Mouse (Mus musculus) MEL (cell line): ENCODE data around the gene Epha2. TPM values are rescaled to one million over a fixed set of nuclear protein-coding genes. Genes with fewer than 3 reads are reported as not detected.

Experiments used
- DNase-seq: peaks from one replicate; pipeline ENCODE4 v3.0.0; 2011; ENCODE audit warnings: low read depth, low spot score
- H3K27ac ChIP-seq: 2 replicates; pipeline ENCODE4 v1.5.1; 2012; ENCODE audit warnings: low read depth, mild to moderate bottlenecking, control low read depth, low read length, moderate library complexity; ENCODE audit not compliant: control insufficient read depth
- H3K27me3 ChIP-seq, 2 experiments: fragments of 150-350 bp in 1 of 2; sonication (generic) in 1 of 2; 2 replicates each; pipeline ENCODE4 v1.6.1; 2012; ENCODE audit warnings: low read length in 2 of 2, mild to moderate bottlenecking in 2 of 2, improper control_type of control experiment in 1 of 2, moderate library complexity in 1 of 2; ENCODE audit not compliant: insufficient read depth in 2 of 2, control insufficient read depth in 1 of 2
- H3K36me3 ChIP-seq, 2 experiments: 2 replicates each; pipeline ENCODE4 v1.6.1; 2012 to 2014; ENCODE audit warnings: low read length in 2 of 2, improper control_type of control experiment in 1 of 2, inconsistent platforms in 1 of 2, mild to moderate bottlenecking in 1 of 2; ENCODE audit not compliant: insufficient read depth in 2 of 2, control insufficient read depth in 1 of 2
- H3K4me1 ChIP-seq, 2 experiments: fragments of 150-350 bp in 1 of 2; sonication (generic) in 1 of 2; 2 replicates each; pipeline ENCODE4 v1.6.1; 2012; ENCODE audit warnings: low read length in 2 of 2, improper control_type of control experiment in 1 of 2, mild to moderate bottlenecking in 1 of 2; ENCODE audit not compliant: insufficient read depth in 2 of 2, control insufficient read depth in 1 of 2
- H3K4me3 ChIP-seq, 2 experiments: fragments of 150-350 bp in 1 of 2; sonication (generic) in 1 of 2; 2 replicates each; pipeline ENCODE4 v1.5.1; 2012; ENCODE audit warnings: low read depth in 2 of 2, low read length in 2 of 2, mild to moderate bottlenecking in 2 of 2, moderate library complexity in 2 of 2, control low read depth in 1 of 2, improper control_type of control experiment in 1 of 2; ENCODE audit not compliant: control insufficient read depth in 1 of 2, insufficient read depth in 1 of 2
- H3K79me2 ChIP-seq: 2 replicates; pipeline ENCODE4 v1.6.1; 2012; ENCODE audit warnings: mild to moderate bottlenecking, low read length, moderate library complexity; ENCODE audit not compliant: control insufficient read depth, poor library complexity, insufficient read depth
- H3K9ac ChIP-seq: 2 replicates; pipeline ENCODE4 v1.6.1; 2012; ENCODE audit warnings: low read depth, mild to moderate bottlenecking, control low read depth, low read length, moderate library complexity; ENCODE audit not compliant: control insufficient read depth, poor library complexity, severe bottlenecking
- H3K9me3 ChIP-seq: fragments of 150-350 bp; sonication (generic); replicated peaks from 2 replicates; pipeline ENCODE4 v1.6.1; 2012; ENCODE audit warnings: mild to moderate bottlenecking, low read length, improper control_type of control experiment, moderate library complexity; ENCODE audit not compliant: insufficient read depth
- BHLHE40 ChIP-seq: IDR thresholded peaks from 2 replicates; pipeline ENCODE4 v1.6.1; 2012; ENCODE audit warnings: low read depth, mild to moderate bottlenecking, inconsistent platforms, low read length, improper control_type of control experiment, borderline replicate concordance
- CHD2 ChIP-seq: IDR thresholded peaks from 2 replicates; pipeline ENCODE4 v1.6.1; 2011; ENCODE audit warnings: low read length, improper control_type of control experiment
- CTCF ChIP-seq, 3 experiments: IDR thresholded peaks in 2 of 3; conservative IDR thresholded peaks in 1 of 3; 2 replicates each; pipeline ENCODE4 v1.5.1; 2011 to 2012; ENCODE audit warnings: low read length in 3 of 3, low read depth in 2 of 3, mild to moderate bottlenecking in 2 of 3, improper control_type of control experiment in 1 of 3, inconsistent platforms in 1 of 3, mixed read lengths in 1 of 3, moderate library complexity in 1 of 3; ENCODE audit not compliant: control insufficient read depth in 1 of 3, insufficient read depth in 1 of 3, poor library complexity in 1 of 3, severe bottlenecking in 1 of 3
- E2F4 ChIP-seq: IDR thresholded peaks from 2 replicates; pipeline ENCODE4 v1.6.1; 2011; ENCODE audit warnings: low read depth, low read length, improper control_type of control experiment, borderline replicate concordance
- ELF1 ChIP-seq: IDR thresholded peaks from 2 replicates; pipeline ENCODE4 v1.6.1; 2014; ENCODE audit warnings: low read depth, mild to moderate bottlenecking, inconsistent platforms, low read length, improper control_type of control experiment, moderate library complexity
- EP300 ChIP-seq, 2 experiments: IDR thresholded peaks; 2 replicates each; pipeline ENCODE4 v1.6.1; 2011; ENCODE audit warnings: improper control_type of control experiment in 2 of 2, low read length in 2 of 2, low read depth in 1 of 2, mild to moderate bottlenecking in 1 of 2
- GATA1 ChIP-seq: IDR thresholded peaks from 2 replicates; pipeline ENCODE4 v1.6.1; 2011; ENCODE audit warnings: low read depth, low read length, improper control_type of control experiment
- HCFC1 ChIP-seq: IDR thresholded peaks from 2 replicates; pipeline ENCODE4 v1.6.1; 2012; ENCODE audit warnings: low read depth, mild to moderate bottlenecking, inconsistent platforms, low read length, improper control_type of control experiment, moderate library complexity
- JUND ChIP-seq: IDR thresholded peaks from 2 replicates; pipeline ENCODE4 v1.6.1; 2011; ENCODE audit warnings: low read depth, mild to moderate bottlenecking, improper control_type of control experiment, low read length
- KAT2A ChIP-seq: conservative IDR thresholded peaks from 2 replicates; pipeline ENCODE4 v1.6.1; 2012; ENCODE audit warnings: low read depth, low read length, improper control_type of control experiment, inconsistent platforms
- MAFK ChIP-seq: IDR thresholded peaks from 2 replicates; pipeline ENCODE4 v1.6.1; 2011; ENCODE audit warnings: low read depth, mild to moderate bottlenecking, low read length, improper control_type of control experiment, borderline replicate concordance
- MAX ChIP-seq: IDR thresholded peaks from 2 replicates; pipeline ENCODE4 v1.6.1; 2011; ENCODE audit warnings: low read length, improper control_type of control experiment
- MAZ ChIP-seq: IDR thresholded peaks from 2 replicates; pipeline ENCODE4 v1.6.1; 2012; ENCODE audit warnings: low read depth, mild to moderate bottlenecking, inconsistent platforms, low read length, improper control_type of control experiment
- MEF2A ChIP-seq: IDR thresholded peaks from 2 replicates; pipeline ENCODE4 v1.6.1; 2014; ENCODE audit warnings: low read depth, mild to moderate bottlenecking, inconsistent platforms, low read length, improper control_type of control experiment; ENCODE audit not compliant: poor library complexity, insufficient replicate concordance, severe bottlenecking; ENCODE audit errors: extremely low read depth
- MYB ChIP-seq: IDR thresholded peaks from 2 replicates; pipeline ENCODE4 v1.6.1; 2011; ENCODE audit warnings: mild to moderate bottlenecking, low read depth, low read length, improper control_type of control experiment
- MYC ChIP-seq: IDR thresholded peaks from 2 replicates; pipeline ENCODE4 v1.6.1; 2011; ENCODE audit warnings: low read depth, mild to moderate bottlenecking, low read length, improper control_type of control experiment, moderate library complexity
- NELFE ChIP-seq: IDR thresholded peaks from 2 replicates; pipeline ENCODE4 v1.6.1; 2011; ENCODE audit warnings: low read depth, low read length, improper control_type of control experiment
- POLR2AphosphoS2 ChIP-seq: IDR thresholded peaks from 2 replicates; pipeline ENCODE4 v1.6.1; 2011; ENCODE audit warnings: low read length, improper control_type of control experiment
- RCOR1 ChIP-seq: IDR thresholded peaks from 2 replicates; pipeline ENCODE4 v1.6.1; 2012; ENCODE audit warnings: low read depth, mild to moderate bottlenecking, inconsistent platforms, low read length, improper control_type of control experiment
- SIN3A ChIP-seq: IDR thresholded peaks from 2 replicates; pipeline ENCODE4 v1.6.1; 2012; ENCODE audit warnings: low read length, improper control_type of control experiment, inconsistent platforms
- SMC3 ChIP-seq: IDR thresholded peaks from 2 replicates; pipeline ENCODE4 v1.6.1; 2011; ENCODE audit warnings: low read depth, low read length, improper control_type of control experiment
- TBP ChIP-seq: IDR thresholded peaks from 2 replicates; pipeline ENCODE4 v1.8.0; 2011; ENCODE audit warnings: low read depth, low read length, improper control_type of control experiment
- TCF12 ChIP-seq: IDR thresholded peaks from 2 replicates; pipeline ENCODE4 v1.6.1; 2014; ENCODE audit warnings: low read depth, mild to moderate bottlenecking, inconsistent platforms, low read length, improper control_type of control experiment, moderate library complexity
- USF1 ChIP-seq: IDR thresholded peaks from 2 replicates; pipeline ENCODE4 v1.6.1; 2014; ENCODE audit warnings: low read depth, mild to moderate bottlenecking, inconsistent platforms, low read length, improper control_type of control experiment, moderate library complexity
- USF2 ChIP-seq, 2 experiments: IDR thresholded peaks; 2 replicates each; pipeline ENCODE4 v1.6.1; 2011 to 2012; ENCODE audit warnings: improper control_type of control experiment in 2 of 2, low read length in 2 of 2, borderline replicate concordance in 1 of 2, inconsistent platforms in 1 of 2, low read depth in 1 of 2, mild to moderate bottlenecking in 1 of 2; ENCODE audit not compliant: insufficient read depth in 1 of 2
- ZC3H11A ChIP-seq: IDR thresholded peaks from 2 replicates; pipeline ENCODE4 v1.6.1; 2012; ENCODE audit warnings: low read depth, mild to moderate bottlenecking, inconsistent platforms, low read length, improper control_type of control experiment
- ZKSCAN1 ChIP-seq: IDR thresholded peaks from 2 replicates; pipeline ENCODE4 v1.6.1; 2012; ENCODE audit warnings: low read depth, mild to moderate bottlenecking, inconsistent platforms, low read length, improper control_type of control experiment, moderate library complexity
- ZMIZ1 ChIP-seq: IDR thresholded peaks from 2 replicates; pipeline ENCODE4 v1.6.1; 2012; ENCODE audit warnings: low read depth, mild to moderate bottlenecking, inconsistent platforms, low read length, improper control_type of control experiment, moderate library complexity
- ZNF384 ChIP-seq: IDR thresholded peaks from 2 replicates; pipeline ENCODE4 v1.6.1; 2012; ENCODE audit warnings: low read depth, mild to moderate bottlenecking, inconsistent platforms, low read length, improper control_type of control experiment
- polyA plus RNA-seq, 2 experiments: library from polyadenylated mRNA; stranded (reverse) in 1 of 2; unstranded in 1 of 2; fragments of >175 nt in 1 of 2; fragments of >200 nt in 1 of 2; gene quantifications; 2 replicates each; pipeline versions ENCODE4 v1.2.1 to v1.2.4; 2012; ENCODE audit warnings: low replicate concordance in 2 of 2, low read depth in 1 of 2; ENCODE audit not compliant: insufficient read length in 2 of 2, insufficient read depth in 1 of 2, missing spikeins in 1 of 2
- total RNA-seq: library from RNA; depleted of rRNA; stranded (reverse); fragments of 300-350 nt; gene quantifications from 2 replicates; pipeline ENCODE4 v1.2.3, GENCODE M21; 2012

Gene Epha2
- total and polyA plus RNA-seq, 3 experiments = 2.3 to 5.9 TPM; not detected in 1

- H3K9ac ChIP-seq = no peak overlapping the region
- H3K36me3 ChIP-seq = no peaks in the 10 kb centered on the region
- H3K27ac ChIP-seq = no peak overlapping the region
- H3K27me3 ChIP-seq = peaks cover 0 to 3% of the 10 kb centered on the region in 2 experiments; a peak in 2 of 4 replicates
- no peak for DNase-seq
- H3K9me3 ChIP-seq = no peaks in the 10 kb centered on the region
- 0 out of 4 replicates have a peak, but pooled peaks cover 0 to 4% of the 10 kb centered on the region in 2 experiments for H3K4me1 ChIP-seq
- TF ChIP-seq MAZ = no peak
- TF ChIP-seq ZKSCAN1 = no peak
- no peak for TF ChIP-seq HCFC1
- TF ChIP-seq SIN3A = no peak
- no peak for TF ChIP-seq RCOR1
- TF ChIP-seq CTCF (IDR thresholded peaks at IDR 0.05 in 2 of 3, conservative IDR thresholded peaks at IDR 0.05 in 1 of 3; ENCODE audit: control insufficient read depth in 1 of 3, insufficient read depth in 1 of 3, low read depth in 2 of 3, low read length in 3 of 3, poor library complexity in 1 of 3, severe bottlenecking in 1 of 3) = no peak
- no peak for TF ChIP-seq ZNF384
- TF ChIP-seq TCF12 = no peak
- TF ChIP-seq SMC3 = no peak
- no peak for TF ChIP-seq GATA1
- TF ChIP-seq ZC3H11A = no peak
- no peak for TF ChIP-seq USF1
- no peak for TF ChIP-seq BHLHE40
- no peak for TF ChIP-seq TBP
- no peak for TF ChIP-seq ELF1
- no peak for TF ChIP-seq NELFE
- TF ChIP-seq MEF2A = no peak
- no peak for TF ChIP-seq POLR2AphosphoS2
- TF ChIP-seq ZMIZ1 = no peak
- H3K79me2 ChIP-seq = no peaks in the 10 kb centered on the region
- H3K4me3 ChIP-seq = no peak overlapping the region
Measured at GRCm38 (mm10) chr4:141283879-141284411, 17.1 kb upstream of the Epha2 start.

DNA sequence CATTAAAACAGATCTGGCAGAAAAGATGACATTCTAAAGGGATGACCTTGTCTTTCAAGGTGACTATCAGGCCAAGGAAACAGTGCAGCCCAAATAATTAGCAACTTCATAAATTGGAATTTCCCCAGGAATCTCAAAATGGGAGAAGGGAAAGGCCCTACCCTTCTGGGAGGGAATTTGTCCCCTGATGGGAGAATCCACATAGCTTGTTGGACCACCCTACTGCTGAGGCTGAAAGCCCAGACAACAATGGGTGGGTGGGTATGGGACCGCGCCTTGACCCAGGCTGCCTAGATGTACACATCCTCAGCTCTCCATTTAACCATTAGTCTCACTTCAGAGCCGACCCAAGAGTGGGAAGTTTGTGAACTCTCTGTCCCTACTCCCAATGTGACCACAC lies 16.6 kb upstream of the Epha2 start:
- Histone ChIP-seq H3K36me3 (no peaks in the 10 kb centered on the region), H3K4me3 (no peak overlapping the region), H3K4me1 (0 out of 4 replicates have a peak, but pooled peaks cover 0 to 4% of the 10 kb centered on the region in 2 experiments), H3K27me3 (peaks cover 0 to 1% of the 10 kb centered on the region in 2 experiments; a peak in 2 of 4 replicates), H3K27ac (no peak overlapping the region), H3K9me3 (no peaks in the 10 kb centered on the region), H3K9ac (no peak overlapping the region), H3K79me2 (no peaks in the 10 kb centered on the region)
- no peak for DNase-seq
- no peak for TF ChIP-seq EP300 (IDR thresholded peaks at IDR 0.05; ENCODE audit: low read depth in 1 of 2, low read length in 2 of 2)
- no peak for TF ChIP-seq MAZ
- no peak for TF ChIP-seq KAT2A
- no peak for TF ChIP-seq USF2 (IDR thresholded peaks at IDR 0.05; ENCODE audit: borderline replicate concordance in 1 of 2, insufficient read depth in 1 of 2, low read depth in 1 of 2, low read length in 2 of 2)
- TF ChIP-seq HCFC1 = no peak
- no peak for TF ChIP-seq MAX
- no peak for TF ChIP-seq MYC
- no peak for TF ChIP-seq CHD2
- no peak for TF ChIP-seq MYB
- no peak for TF ChIP-seq TBP
- no peak for TF ChIP-seq JUND
- TF ChIP-seq ELF1 = no peak
- no peak for TF ChIP-seq E2F4
- no peak for TF ChIP-seq ZMIZ1
- TF ChIP-seq GATA1 = no peak
- no peak for TF ChIP-seq NELFE
- TF ChIP-seq MAFK = no peak
